Mouse (Mus musculus) ES-E14 (cell line): ENCODE results near the gene Oxld1.

ENCODE experiments used
- HCFC1 ChIP-seq: IDR thresholded peaks from 2 replicates; pipeline ENCODE4 v1.6.1; 2012; ENCODE audit warnings: low read length, inconsistent platforms, borderline replicate concordance; ENCODE audit not compliant: insufficient read depth
- ZNF384 ChIP-seq: IDR thresholded peaks from 2 replicates; pipeline ENCODE4 v1.6.1; 2012; ENCODE audit warnings: low read depth, low read length, inconsistent platforms

DNA sequence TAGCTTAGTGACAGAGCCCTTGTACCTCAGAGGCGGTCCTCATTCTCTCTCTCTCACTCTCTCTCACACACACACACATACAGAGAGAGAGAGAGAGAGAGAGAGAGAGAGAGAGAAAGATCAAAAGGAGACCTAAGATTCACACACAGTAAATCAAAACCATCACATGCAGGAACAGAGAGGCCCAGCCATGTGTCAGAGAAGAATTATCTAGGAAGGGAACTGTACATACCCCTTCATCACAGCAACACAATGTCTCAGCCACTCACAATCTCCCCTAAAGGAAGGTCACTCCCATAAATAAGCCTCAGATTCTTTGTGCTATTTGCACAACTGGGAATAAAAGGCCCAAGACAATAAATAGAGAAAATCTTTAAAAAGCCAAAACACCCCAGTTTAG, 39.3 kb downstream of the Oxld1 start:
- no peak for TF ChIP-seq ZNF384
- no peak for TF ChIP-seq HCFC1
